Mouse (Mus musculus) small intestine, adult 2 months (tissue): ENCODE measurements around the gene Eif4a2.

Experiments used
- CTCF ChIP-seq: fragments of 200-500 bp; IDR thresholded peaks from 2 replicates; pipeline ENCODE4 v1.5.1; 2012; ENCODE audit warnings: low read depth, mild to moderate bottlenecking, control low read depth, inconsistent platforms, low read length, moderate library complexity, mixed read lengths; ENCODE audit not compliant: insufficient replicate concordance, insufficient read length; ENCODE audit errors: extremely low read depth
- POLR2A ChIP-seq: fragments of 200-500 bp; IDR thresholded peaks from 2 replicates; pipeline ENCODE4 v1.6.1; 2012; ENCODE audit warnings: low read depth, mild to moderate bottlenecking, control low read depth, inconsistent platforms, low read length, moderate library complexity

GRCm38 (mm10) chr16:23127311-23127672, 20.0 kb downstream of the Eif4a2 start:
- TF ChIP-seq CTCF: no peak
- TF ChIP-seq POLR2A: no peak
